Mouse (Mus musculus) fat pad, adult 2 months (tissue): Measurements from ENCODE around the gene Plekha5.

Experiments used
- DNase-seq: peaks from one replicate; pipeline ENCODE4 v3.0.0-alpha.2; 2011; ENCODE audit warnings: low read depth, low spot score; ENCODE audit errors: extremely low read depth

Gene Plekha5

DNA sequence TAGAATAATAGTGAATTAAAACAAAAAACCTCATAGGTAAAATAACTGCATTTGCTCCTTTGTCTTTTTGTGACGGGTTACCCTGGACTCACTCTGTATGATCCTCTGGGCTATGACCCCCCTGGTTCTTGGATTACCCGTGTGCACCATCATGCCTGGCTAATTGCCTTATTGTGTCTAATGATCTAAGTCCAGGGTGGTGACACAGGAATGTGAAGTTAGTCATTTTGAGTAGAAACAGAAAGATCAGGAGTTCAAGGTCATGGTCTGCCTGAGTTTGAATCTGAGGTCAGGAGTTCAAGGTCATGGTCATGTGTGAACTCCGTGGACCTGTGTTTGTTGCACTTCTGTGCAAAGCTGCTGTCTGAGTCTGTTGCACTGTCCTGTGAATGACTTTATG is 181.9 kb downstream of the Plekha5 start:
- no peak for DNase-seq

DNA sequence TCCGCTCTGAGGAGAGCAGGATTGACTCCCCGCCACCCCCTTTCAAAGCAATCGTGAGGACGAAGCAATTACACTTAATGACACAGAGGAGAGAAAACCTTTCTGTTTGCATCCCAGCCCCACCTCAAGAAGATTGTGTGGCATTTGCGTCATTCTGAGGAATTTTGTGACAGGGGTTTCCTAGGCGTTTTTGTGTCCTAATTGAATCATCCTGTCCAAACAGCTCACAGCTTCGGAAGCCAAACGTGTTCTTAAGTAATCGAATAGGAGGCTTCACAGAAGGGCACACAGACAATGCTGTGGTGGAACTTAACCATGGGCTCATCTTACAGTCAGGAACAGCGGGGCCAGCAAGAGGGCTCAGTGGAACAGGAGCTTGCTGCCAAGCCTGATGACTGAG is 182.7 kb downstream of the Plekha5 start:
- DNase-seq = no peak

DNA sequence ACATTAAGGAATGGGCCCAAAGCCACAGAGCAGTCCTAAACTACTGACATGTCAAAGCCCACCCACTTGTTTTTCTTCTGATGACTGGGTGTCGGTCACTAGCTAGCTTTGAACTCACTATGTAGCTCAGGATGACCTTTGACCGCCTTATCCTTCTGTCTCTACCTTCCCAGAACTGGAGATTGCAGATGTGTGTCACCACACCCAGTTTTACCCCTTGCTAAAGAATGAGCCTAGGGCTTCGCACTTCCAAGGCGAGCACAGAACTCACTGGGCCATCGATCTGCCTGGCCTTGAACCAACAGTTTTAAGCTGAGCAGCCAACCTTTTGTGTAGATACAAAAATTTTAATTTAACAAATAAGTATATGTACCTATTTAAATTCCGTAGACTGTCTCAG is 184.8 kb downstream of the Plekha5 start:
- DNase-seq = no peak

DNA sequence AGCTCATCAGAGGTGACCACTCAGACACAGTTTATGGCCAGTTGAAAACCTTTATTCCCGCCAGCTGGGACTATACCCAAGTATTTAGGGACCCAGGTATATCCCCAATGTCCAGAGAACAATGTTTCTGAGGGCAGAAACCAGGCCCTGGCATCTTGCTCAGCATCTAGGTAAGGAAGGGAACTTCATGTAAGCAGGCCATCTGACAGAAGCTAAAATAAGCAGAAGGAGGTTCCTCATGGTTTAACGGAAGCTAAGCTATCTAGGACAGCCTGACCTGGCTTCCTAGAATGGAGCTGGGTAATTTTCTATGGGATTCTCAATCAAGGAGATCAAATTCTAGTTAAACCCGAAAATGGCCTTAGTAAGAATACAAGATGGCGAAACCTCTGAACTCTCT is 185.7 kb downstream of the Plekha5 start:
- DNase-seq = no peak

DNA sequence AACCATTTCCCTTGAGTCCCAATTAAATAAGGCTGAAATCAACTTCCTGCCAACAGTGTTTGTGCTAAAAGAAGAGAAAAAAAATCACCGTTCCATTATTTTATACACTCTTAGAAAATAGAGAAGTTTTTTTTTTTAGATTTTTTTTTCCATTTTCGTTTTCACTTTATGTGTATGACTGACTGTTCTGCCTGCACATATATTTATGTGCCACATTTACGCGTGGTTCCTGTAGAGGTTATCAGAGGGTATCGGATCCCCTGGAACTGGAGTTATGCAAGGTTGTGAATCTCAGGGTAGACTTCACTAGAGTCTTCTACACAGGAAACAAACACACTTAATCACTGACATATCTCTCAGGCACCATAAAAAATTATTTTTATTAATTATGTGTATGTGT is 186.3 kb downstream of the Plekha5 start:
- DNase-seq = no peak

DNA sequence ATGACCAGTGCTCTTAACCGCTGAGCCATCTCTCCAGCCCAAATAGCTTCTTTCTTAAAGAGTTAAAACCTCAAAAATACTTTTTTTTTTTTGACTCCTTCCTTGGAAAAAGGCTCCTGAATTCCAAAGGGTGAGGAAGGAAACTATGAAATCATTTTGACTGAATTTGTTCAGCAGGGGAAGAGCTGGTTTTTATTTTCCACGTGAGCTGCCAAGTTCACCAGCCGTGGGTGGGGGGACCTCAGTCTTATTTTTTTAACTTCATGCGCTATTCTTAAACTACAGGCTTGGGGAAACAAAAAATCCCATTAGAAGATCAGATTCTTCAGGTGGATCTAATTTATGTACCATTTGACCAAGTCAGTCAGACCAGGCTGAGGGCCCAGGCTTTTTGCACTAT is 187.4 kb downstream of the Plekha5 start:
- DNase-seq = no peak

DNA sequence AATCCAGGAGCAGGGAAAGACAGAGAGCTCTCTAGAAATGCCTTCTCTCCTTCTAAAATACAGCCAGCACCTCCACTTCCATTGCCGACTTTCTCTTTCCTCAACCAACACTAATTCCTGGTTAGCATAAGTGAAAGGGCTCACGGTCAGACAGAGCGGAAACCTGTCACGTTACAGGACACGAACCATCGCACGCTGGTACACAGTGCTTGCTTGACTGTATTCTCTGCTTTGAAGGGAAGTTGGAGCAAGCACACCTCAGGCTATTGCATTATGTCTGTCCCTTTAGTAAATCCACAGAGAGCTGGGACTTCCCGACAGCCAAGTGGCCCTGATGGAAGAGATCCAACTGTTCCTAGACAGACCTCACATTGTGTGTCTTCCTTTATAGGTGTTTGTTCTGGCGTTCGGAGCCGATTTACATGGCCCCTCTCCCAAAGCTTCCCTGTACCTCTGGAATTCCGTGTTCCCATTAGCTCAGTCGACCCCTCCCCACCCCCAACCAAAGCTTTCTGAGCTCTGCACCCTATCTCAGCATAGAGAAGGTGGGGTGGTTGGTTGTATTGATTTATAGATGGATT is 188.1 kb downstream of the Plekha5 start:
- DNase-seq = peak; percentile 67

DNA sequence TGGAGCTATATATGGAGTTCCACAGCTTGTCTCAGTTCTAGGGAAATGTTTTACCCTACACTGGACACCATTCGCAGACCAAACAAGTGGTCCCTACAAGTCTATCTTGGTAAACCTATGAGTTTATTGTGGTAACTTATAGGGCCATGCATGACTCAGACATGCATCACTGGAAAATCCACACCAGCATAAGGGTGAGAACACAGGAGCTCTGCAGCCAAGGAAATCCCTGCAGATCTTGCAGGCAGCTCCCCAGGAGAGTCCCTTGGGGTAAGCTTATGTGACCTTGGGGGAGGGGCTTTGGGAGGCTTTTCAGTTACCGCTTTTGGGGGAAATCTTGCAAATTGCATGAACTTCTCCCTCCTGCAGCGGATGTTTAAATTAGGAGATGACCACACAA is 190.0 kb downstream of the Plekha5 start:
- DNase-seq = no peak

DNA sequence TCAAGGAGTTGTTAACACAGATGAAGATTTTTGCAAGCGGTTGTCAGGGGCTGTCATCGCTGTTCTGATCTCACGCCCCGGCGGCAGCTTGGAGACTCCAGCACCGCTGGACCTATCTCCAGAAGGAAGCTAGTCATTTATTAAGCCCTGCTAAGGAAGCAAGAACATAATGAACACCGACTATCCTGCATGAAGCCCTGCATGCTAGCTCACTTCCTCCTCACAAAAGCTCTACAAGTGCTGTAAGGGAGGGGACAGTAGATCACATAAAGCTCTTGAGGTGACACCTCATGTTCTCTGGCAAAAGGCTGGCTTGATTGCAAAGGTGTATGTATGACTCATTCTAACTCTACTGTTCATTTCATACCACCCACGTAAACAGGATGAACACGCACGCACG is 190.9 kb downstream of the Plekha5 start:
- DNase-seq = peak; percentile 65

DNA sequence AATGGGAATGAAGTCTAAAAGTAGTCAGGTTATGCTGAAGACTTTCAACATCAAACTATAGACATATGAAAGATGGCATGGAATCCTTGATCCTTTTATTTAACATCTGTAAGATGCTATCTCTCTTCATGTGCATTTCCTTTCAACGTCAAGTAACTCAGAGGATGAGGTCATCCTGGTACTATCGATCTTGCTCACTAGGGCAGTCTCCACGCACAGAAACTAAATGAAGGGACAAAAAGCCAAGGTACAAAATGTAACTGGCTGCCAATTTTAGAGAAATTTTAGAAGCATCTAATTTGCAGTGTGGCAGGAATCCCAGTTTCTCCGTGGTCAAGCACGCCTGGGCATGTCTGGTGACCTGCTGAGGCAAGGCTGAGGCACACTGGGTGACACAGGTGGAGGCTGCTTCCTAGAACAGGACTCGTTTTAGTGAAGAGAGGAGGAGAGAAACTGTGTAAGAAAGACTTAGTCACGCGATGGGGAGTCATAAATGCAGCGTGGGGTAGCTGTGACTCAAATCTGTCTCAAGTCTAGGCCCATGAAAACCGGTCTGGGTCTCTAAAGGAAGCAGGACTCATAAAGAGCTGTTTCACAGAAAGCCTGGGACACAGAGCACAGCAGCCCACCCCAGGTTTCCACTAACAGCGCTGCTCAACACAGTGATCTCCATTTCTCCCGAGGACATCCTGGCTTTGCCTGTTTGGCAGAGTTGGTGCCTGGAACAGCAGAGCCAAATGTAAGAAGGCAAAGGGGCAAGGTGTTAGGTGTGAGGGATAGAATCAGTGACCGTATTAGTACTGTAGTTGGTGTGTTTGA is 196.9 kb downstream of the Plekha5 start:
- DNase-seq = no peak

DNA sequence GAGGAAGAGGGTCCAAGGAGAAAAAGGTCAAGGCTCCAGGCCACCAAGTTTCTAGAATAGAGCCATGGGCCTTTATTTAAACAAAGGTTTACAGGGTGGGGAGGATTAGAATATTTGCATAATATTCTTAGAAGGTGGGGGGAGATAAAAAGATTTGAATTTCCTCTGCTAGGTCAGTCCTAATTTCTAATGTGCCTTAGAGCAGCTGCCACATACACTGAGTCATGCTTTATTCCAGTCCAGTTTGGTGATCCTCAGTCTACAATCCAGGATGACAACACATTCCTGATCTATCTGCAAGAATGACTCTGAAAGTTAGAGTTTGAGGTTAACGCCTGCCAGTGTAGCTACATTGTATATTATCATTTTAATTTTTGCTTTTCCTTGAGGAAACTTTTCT is 197.8 kb downstream of the Plekha5 start:
- no peak for DNase-seq

DNA sequence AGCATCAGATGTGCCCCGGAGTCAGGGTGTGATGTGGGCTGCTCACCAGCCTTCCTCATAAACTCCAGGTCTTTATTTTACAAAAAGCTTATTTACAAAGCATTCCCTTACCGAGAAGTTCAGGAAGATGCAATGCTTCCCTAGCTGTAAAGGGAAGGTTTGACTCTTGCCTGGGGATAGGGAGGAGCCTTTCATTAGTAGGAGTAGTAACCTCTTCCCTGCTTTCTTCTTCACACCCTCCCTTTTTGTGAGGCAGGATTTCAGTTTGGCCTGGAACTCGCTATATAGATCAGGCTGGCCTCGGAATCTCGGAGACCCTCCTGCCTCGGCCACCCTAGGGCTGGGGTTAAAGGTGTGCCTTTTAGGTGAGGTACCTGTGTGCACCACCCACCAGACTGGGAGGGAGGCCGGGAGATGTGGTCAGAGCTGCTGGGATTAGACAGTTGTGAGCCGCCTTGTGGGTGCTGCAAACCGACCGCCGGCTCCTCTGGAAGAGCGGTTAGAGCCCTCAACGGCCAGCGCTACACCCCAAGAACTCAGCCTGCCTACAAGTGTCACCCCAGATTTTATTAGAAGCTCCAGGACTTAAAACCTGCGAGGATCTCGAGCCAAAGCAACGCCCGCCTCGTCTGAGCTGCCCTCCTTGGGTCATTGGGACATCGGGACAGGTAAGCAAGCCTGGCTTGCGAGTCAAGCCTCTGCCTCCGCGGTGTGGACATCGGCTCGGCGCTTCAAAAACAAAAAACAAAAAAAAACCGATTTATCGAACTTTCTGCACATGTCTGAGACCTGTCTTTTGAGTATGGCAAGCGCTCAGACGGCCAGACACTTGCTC is 198.8 kb downstream of the Plekha5 start, which contains the start of gene Aebp2:
TSS of gene Aebp2 (plus strand) at position 273 of the 835 bp plus-strand sequence.
- DNase-seq = no peak

DNA sequence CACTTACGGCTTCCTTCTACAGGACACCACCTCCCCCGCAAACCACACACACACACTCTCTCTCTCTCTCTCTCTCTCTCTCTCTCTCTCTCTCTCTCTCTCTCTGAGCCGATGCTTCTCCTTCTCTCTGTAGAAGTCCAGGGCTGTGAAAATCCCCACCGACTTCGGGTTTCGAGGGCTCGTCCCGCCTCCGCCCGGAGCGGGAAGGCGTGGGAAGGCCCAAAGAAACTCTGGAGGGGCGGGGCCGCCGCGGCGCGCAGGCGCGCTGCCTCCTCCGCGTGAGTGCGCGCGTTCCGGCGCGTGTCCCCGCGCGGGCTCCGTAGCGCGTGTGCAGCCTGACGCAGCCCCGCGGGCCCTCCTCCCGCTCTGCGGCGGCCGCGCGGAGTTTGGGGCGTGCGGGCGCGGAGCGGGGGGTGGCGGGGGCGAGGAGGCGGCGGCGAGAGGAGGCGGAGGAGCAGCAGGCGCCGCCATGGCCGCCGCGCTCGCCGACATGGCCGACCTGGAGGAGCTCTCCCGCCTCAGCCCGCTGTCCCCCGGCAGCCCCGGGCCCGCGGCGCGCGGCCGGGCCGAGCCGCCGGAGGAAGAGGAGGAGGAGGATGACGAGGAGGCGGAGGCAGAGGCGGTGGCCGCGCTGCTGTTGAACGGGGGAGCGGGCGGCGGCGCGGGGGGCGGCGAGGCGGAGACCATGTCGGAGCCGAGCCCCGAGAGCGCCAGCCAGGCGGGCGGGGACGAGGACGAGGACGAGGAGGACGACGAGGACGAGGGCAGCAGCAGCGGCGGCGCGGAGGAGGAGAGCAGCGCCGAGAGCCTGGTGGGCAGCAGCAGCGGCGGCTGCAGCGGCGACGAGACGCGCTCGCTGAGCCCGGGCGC is 199.6 kb downstream of the Plekha5 start:
- DNase-seq = no peak

DNA sequence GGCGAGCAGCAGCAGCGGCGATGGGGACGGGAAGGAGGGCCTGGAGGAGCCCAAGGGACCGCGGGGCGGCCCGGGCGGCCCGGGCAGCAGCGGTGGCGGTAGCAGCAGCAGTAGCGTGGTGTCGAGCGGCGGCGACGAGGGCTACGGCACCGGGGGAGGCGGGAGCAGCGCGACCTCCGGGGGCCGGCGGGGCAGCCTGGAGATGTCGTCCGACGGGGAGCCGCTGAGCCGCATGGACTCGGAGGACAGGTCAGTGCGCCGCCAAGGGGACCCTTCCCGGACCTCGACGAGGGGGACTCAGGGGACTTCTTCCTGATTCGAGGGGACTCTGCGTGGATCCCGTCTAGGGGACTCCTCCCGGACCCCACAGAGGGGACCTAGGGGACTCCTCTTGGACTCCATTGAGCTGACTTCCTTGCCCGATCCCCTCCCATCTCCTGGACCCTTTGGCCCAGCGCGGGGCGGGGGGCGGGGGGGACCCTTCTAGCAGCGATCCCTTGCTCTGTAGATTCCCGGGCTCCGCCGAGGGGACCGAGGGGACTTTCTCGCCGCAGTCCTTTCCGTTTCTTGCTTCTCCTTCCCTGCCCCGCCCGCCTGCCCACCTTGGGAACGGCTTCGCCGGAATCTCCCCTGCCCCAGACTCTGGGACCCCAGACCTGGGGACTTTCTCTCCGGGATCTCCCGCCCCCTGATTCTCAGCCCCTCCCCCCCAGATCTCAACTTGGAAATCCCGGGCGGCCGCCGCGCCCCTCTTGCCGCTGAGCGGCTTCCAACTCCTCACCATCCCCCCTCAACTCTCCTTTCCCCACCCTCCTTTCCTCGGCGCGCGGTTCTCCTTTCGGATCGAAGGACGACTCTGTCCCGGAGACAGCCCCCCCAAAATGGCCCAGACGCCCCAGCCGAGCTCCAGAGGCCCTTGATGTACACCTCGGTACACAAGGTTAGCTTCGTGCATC is 200.5 kb downstream of the Plekha5 start:
- no peak for DNase-seq

DNA sequence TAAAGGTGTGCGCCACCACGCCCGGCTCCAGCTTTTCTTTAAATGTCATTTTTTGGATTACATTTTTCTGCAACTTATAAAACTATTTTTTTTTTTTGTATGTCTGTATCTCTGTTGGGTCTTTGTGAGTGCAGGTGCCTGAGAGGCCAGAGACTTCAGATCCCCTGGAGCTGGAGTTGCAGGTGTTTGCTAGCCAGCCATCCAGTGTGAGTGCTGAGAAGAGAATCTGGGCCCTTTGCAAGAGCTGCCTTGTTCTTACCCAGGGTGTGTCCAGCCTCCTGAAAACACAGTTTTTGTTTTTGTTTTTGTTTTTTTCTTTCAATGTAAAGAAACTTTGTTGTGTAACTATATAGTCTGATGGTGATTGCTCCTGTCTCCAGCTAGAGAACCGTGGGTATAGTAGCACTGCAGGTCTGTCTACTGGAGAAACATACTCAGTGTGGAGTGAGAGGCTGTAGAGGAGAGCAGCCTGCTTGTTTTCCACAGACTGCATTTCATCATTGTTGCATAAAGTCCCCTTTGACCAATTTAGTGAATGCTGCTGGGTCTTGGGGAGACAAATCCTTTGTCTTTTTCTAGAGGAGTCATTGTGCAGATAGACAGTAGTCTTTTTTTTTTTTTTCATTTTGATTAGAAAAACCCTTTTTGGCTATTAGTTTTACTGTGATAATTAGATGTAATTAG is 205.5 kb downstream of the Plekha5 start:
- no peak for DNase-seq

DNA sequence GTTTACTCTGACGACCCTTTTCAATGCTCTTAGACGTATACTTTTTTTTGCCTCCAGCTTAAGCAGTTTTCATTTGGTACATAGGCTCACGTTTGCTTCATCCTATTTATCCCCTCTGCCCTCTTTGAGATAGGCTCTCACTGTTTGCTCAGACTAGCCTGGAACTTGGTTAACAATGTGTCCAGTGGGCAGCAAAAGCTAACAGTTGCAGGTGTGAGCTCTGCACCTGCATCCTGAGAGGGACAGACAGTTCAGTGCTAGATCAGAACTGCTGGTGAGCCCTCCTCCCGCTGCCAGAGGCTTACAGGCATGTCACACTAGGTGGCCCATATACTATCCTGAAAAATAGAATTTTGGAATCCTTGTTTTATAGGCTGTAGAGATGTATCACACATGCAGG is 206.5 kb downstream of the Plekha5 start:
- DNase-seq = no peak

DNA sequence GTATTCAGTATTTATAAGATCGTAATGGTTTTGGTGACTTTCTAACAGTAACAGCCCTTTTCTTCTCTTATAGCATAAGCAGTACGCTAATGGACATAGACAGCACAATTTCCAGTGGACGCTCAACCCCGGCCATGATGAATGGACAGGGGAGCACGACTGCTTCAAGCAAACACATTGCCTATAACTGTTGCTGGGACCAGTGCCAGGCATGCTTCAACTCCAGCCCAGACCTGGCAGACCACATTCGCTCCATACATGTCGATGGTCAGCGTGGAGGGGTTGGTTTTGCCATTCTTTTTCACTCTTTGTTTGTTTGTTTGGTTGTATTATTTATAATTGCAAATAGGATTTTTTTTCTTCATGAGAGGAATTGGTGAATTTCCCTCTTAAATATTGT is 209.8 kb downstream of the Plekha5 start:
- DNase-seq = no peak

DNA sequence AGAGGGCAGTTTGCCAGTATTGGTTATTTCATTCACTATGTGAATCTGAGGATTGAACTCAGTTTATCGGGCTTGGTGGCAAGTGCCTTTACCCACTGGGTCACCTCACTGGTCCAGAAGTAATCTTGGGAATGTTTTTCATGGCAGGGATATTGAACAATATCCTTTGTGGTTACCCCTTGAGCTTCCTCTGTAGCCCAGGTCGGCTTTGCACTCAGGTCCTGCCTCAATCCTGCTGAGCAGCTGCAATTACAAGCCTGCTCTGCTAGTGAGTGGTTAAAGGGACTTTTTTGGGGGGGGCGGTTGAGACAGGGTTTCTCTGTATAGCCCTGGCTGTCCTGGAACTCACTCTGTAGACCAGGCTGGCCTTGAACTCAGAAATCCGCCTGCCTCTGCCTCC is 212.4 kb downstream of the Plekha5 start:
- no peak for DNase-seq

DNA sequence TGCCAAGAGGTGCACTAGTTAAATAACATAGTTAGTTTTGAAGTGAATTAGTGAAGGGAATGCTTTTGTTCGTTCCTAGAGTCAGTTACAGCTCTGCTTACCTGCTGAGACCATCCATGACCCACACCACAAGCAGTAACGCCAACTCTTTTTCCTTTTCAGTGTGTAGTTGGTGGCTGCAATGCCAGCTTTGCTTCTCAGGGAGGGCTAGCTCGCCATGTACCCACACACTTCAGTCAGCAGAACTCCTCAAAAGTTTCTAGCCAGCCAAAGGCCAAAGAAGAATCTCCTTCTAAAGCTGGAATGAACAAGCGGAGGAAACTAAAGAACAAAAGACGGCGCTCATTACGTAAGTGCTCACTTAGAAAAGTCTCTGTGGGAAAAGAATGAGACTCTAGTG is 218.2 kb downstream of the Plekha5 start:
- no peak for DNase-seq
